Mouse (Mus musculus) forebrain, postnatal 0 days (tissue): ENCODE measurements around the gene Tmem203. TPM values are rescaled to one million over a fixed set of nuclear protein-coding genes. Genes with fewer than 3 reads are reported as not detected.

Experiments
- ATAC-seq: fragments of 200-750 bp; cut with Nextera tagmentation; 2 replicates; pipeline ENCODE4 v1.8.0; 2017; ENCODE audit warnings: mild to moderate bottlenecking, moderate library complexity
- DNase-seq: peaks from one replicate; pipeline ENCODE4 v3.0.0-alpha.2; 2015
- H3K27ac ChIP-seq: fragments of 300-500 bp; sonication (generic); 2 replicates; pipeline ENCODE4 v1.5.1; 2014; ENCODE audit warnings: low read depth, mild to moderate bottlenecking, antibody characterized with exemption, low read length, moderate library complexity, mixed read lengths
- H3K27me3 ChIP-seq: fragments of 300-500 bp; sonication (generic); 2 replicates; pipeline ENCODE4 v1.6.1; 2014; ENCODE audit warnings: mild to moderate bottlenecking, low read length, mixed read lengths; ENCODE audit not compliant: insufficient read depth
- H3K36me3 ChIP-seq: fragments of 300-500 bp; sonication (generic); 2 replicates; pipeline ENCODE4 v1.6.1; 2014; ENCODE audit warnings: mild to moderate bottlenecking, moderate library complexity; ENCODE audit not compliant: insufficient read depth
- H3K4me1 ChIP-seq: fragments of 300-500 bp; sonication (generic); 2 replicates; pipeline ENCODE4 v1.6.1; 2014; ENCODE audit warnings: antibody characterized with exemption; ENCODE audit not compliant: insufficient read depth
- H3K4me2 ChIP-seq: fragments of 300-500 bp; sonication (generic); 2 replicates; pipeline ENCODE4 v1.6.1; 2014; ENCODE audit warnings: low read depth, mild to moderate bottlenecking, moderate library complexity
- H3K4me3 ChIP-seq: fragments of 300-500 bp; sonication (generic); 2 replicates; pipeline ENCODE4 v1.5.1; 2014; ENCODE audit warnings: low read depth, low read length, mixed read lengths
- H3K9ac ChIP-seq: fragments of 300-500 bp; sonication (generic); 2 replicates; pipeline ENCODE4 v1.6.1; 2014; ENCODE audit warnings: mild to moderate bottlenecking
- H3K9me3 ChIP-seq: fragments of 300-500 bp; sonication (generic); 2 replicates; pipeline ENCODE4 v1.6.1; 2016; ENCODE audit warnings: low read length
- CTCF ChIP-seq: sonication (generic); IDR thresholded peaks from 2 replicates; pipeline ENCODE4 v1.5.1; 2016; ENCODE audit warnings: antibody characterized with exemption, control low read depth, low read depth
- WGBS: fragments of 180-500 bp; shearing (Covaris S2); extraction: QIAGEN DNeasy Blood & Tissue Kit; methylation state at CpG from one replicate; pipeline ENCODE4 v1.1.7; 2014; 5-methylcytosine and 5-hydroxymethylcytosine counted together
- polyA plus RNA-seq: library from polyadenylated mRNA; unstranded; fragments of >200 nt; fragmentation: Nextera tagmentation; extraction: Ambion mirVana; gene quantifications from 2 replicates; pipeline ENCODE4 v1.2.1, GENCODE M21; 2015
- total RNA-seq: library from RNA; depleted of rRNA; stranded (reverse); fragments of >200 nt; gene quantifications from 2 replicates; pipeline ENCODE4 v1.2.3, GENCODE M21; 2014

The Tmem203 gene
- total and polyA plus RNA-seq, 2 experiments from 2014 or later: 22.7 to 42.5 TPM

DNA sequence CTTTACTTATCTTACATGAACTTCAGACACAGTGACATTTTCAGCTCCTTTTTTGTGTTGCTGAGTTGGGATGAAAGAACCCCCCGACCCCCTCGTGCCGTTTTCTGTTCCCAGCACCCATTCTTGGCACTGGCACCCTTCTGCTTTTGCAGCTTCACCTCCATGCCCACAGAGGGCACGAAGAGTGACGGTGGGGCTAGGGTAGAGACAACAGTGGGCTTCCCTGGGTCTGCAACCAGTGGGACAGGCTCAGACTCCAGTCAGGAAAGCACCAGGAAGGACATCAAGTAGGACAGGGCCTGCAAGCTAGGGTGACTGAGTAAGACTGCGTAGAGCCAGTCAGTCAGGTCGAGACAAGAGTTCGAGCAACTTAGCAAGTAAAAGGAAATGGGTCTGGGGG is 14.9 kb upstream of the Tmem203 start:
- Histone ChIP-seq H3K4me1 (peaks cover 6% of the 10 kb centered on the region), H3K4me2 (peak overlapping the region; percentile 89), H3K27ac (peak overlapping the region; percentile 82; the same call in 1 of the 2 replicates), H3K9me3 (no peaks in the 10 kb centered on the region), H3K9ac (no peak overlapping the region), H3K27me3 (no peaks in the 10 kb centered on the region), H3K36me3 (peaks cover 17% of the 10 kb centered on the region), H3K4me3 (peak overlapping the region; percentile 70)
- ATAC-seq (no peak; the same call in 1 of the 2 replicates), DNase-seq (no peak)
- no peak for TF ChIP-seq CTCF
- 46% methylated on average over 8 of the region's 8 CpGs for WGBS

DNA sequence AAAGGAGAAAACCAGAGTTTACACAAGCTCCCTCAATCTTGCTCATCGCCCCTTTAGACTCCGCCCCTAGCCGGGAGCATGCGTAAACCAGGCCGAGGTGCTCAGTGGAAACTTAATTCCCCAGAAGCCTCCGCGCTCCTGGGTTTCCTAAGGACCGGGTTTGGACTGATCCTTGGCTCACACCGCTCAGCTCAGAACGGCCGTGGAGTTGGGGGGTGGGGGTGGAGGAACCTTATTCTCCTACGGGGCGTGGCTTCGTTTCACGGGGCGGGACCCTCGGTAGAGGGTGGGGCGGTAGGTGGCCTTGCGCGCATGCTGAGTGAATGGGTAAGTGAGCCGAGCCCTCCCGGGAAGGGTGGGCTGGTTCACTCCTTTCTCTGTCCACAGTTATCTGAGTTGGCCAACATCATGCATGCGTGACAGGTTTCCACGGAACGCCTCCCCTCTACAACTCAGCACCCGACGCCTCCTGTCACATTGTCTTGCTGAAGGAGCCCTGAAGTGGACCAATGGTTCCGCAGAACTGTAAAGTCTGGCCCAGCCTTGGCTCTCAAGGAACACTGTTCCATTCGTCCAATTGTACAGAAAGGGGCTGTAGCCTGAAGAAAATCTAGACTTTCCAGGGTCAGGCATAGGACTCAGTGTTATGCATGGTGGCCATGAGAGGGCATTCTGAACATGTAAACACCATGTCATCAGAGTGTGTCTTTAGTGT is 14.4 kb upstream of the Tmem203 start:
- TF ChIP-seq CTCF: no peak
- no peaks in the 10 kb centered on the region for H3K27me3 ChIP-seq
- peak; percentile 90 for DNase-seq
- H3K27ac ChIP-seq: peak overlapping the region; percentile 82
- under 1% methylated on average over 29 of the region's 29 CpGs for WGBS
- H3K9me3 ChIP-seq: no peaks in the 10 kb centered on the region
- ATAC-seq: peak; percentile 91
- peaks cover 6% of the 10 kb centered on the region for H3K4me1 ChIP-seq
- peak overlapping the region; percentile 79; the same call in 1 of the 2 replicates for H3K9ac ChIP-seq
- H3K4me3 ChIP-seq: peak overlapping the region; percentile 70
- peaks cover 23% of the 10 kb centered on the region for H3K36me3 ChIP-seq
- H3K4me2 ChIP-seq: peak overlapping the region; percentile 89

DNA sequence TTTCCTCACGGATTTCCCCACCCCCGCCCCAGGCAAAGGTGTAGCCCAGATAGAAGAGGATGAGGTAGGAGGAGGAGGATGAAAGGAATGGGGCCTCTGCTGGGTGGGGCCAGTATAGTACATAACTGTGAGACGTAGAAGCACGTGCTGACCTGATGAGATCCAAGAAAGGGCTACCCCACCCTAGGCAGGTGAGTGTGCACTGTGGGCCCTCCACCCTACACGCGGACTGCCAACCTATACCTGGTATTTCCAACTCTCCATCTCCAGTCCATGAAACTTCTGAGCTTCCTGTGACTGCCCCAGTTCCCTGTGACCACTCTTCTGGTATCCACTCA is 13.8 kb upstream of the Tmem203 start:
- peak overlapping the region; percentile 79 for H3K9ac ChIP-seq
- H3K36me3 ChIP-seq: peaks cover 24% of the 10 kb centered on the region
- TF ChIP-seq CTCF: no peak
- WGBS: 16% methylated on average over 6 of the region's 6 CpGs
- peaks cover 6% of the 10 kb centered on the region for H3K4me1 ChIP-seq
- H3K9me3 ChIP-seq: no peaks in the 10 kb centered on the region
- H3K4me3 ChIP-seq: peak overlapping the region; percentile 70
- H3K27me3 ChIP-seq: no peaks in the 10 kb centered on the region
- H3K27ac ChIP-seq: peak overlapping the region; percentile 82; the same call in 1 of the 2 replicates
- peak overlapping the region; percentile 89 for H3K4me2 ChIP-seq
- ATAC-seq (peak; percentile 0; the same call in 1 of the 2 replicates), DNase-seq (no peak)

DNA sequence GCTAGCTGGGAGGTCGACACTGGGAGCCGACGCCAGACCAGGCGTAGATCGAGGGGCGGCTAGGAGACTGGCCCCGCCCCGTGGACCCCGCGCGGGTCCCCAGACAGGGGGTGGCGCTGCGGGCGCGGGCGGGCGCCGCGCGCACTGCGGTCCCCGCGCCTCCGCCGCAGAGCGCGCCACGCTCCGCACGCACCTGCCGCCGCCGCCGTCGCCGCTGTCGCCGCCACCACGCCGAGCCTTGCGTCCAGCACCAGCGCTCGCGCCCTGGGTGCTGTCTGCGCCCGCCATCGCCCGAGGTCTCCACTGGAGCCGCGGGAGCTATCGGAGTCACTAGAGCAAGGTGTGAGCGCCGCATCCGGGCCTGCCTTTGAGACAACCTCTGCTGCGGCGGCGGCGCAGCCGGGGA is 13.1 kb upstream of the Tmem203 start, which contains the start of the genes Rnf208 and Cysrt1:
Gene Rnf208 (plus strand): TSS at position 155 of the 406 bp plus-strand sequence.
Gene Cysrt1 (minus strand): TSS at position 352 of the 406 bp plus-strand sequence.
- ATAC-seq: peak; percentile 74
- Histone ChIP-seq H3K4me3 (peak within 1 kb of the TSS; percentile 70), H3K36me3 (peaks cover 26% of the 10 kb centered on the region), H3K27me3 (no peaks in the 10 kb centered on the region), H3K9me3 (no peaks in the 10 kb centered on the region), H3K4me1 (peaks cover 6% of the 10 kb centered on the region), H3K27ac (peak within 1 kb of the TSS; percentile 82), H3K9ac (peak within 1 kb of the TSS; percentile 79), H3K4me2 (peak within 1 kb of the TSS; percentile 89)
- no peak; the same call in 1 of the 2 replicates for TF ChIP-seq CTCF
- DNase-seq: peak; percentile 75
- under 1% methylated on average over 59 of the region's 59 CpGs for WGBS

- peaks cover 34% of the 10 kb centered on the region for H3K36me3 ChIP-seq
- peak overlapping the region; percentile 89 for H3K4me2 ChIP-seq
- H3K9me3 ChIP-seq: no peaks in the 10 kb centered on the region
- no peak for DNase-seq
- H3K9ac ChIP-seq: peak overlapping the region; percentile 79
- TF ChIP-seq CTCF: no peak
- peak overlapping the region; percentile 70; the same call in 1 of the 2 replicates for H3K4me3 ChIP-seq
- H3K27ac ChIP-seq: no peak overlapping the region
- H3K4me1 ChIP-seq: peaks cover 6% of the 10 kb centered on the region
- no peak for ATAC-seq
- no peaks in the 10 kb centered on the region for H3K27me3 ChIP-seq
- 79% methylated on average over 8 of the region's 8 CpGs for WGBS
Observed at GRCm38 (mm10) chr2:25243342-25243741, 11.9 kb upstream of the Tmem203 start.

DNA sequence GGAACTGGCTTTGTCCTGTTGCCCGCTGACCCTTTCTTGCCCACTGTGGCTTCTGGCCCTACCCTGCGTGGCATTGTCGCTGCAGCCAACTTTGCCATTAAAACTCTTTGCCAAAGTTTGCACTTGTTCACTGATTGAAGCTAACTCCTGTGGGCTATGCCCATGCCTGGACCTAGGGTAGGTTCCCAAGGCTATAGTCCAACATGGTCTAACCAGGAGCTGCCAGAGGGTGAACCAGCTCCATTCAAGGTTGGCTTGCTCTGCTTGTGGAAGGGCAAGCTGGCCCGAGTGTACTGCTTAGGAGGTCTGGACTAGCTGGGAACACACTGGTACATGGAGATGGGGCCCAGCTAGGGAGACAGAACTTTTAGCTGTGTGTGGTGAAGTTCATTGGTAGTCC is 11.1 kb upstream of the Tmem203 start:
- Histone ChIP-seq H3K4me2 (no peak overlapping the region), H3K27ac (no peak overlapping the region), H3K27me3 (no peaks in the 10 kb centered on the region), H3K9ac (no peak overlapping the region), H3K4me1 (peaks cover 6% of the 10 kb centered on the region), H3K9me3 (no peaks in the 10 kb centered on the region), H3K36me3 (peaks cover 38% of the 10 kb centered on the region), H3K4me3 (no peak overlapping the region)
- ATAC-seq (no peak), DNase-seq (no peak)
- TF ChIP-seq CTCF: no peak
- WGBS: 91% methylated on average over 4 of the region's 4 CpGs
